Mouse (Mus musculus): ENCODE measurements around the gene Por. TPM values are rescaled to one million over a fixed set of nuclear protein-coding genes. Genes with fewer than 3 reads are reported as not detected.

Gene Por
- total and polyA plus RNA-seq, 2 experiments from 2014 or later = 75.2 to 94.1 TPM

DNA sequence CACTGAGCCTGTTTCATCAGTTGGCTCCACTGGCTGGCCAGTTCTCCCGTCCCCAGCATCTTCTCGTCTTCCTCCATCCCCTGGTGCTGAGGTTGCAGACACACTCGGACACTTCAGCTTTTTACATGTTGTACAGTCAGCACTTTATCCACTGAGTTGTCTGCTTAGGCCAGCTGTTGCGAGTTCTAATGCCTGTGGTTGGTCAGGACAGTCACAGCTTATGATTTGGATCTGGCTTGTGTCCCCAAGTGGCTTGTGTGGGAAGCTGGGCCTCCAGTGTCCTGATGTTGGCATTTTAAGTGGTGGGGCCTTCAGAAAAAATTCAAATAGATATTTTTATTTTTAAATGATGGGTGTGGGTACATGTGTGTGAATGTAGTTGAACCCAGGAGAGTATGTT lies 35.5 kb downstream of the Por start:
- Histone ChIP-seq H3K4me3 (ENCODE audit: low read depth, low read length) (no peak overlapping the region), H3K9ac (replicated peaks; ENCODE audit: low read length, poor library complexity, severe bottlenecking) (no peak overlapping the region), H3K4me2 (ENCODE audit: low read depth, low read length, poor library complexity, severe bottlenecking) (no peak overlapping the region), H3K4me1 (ENCODE audit: insufficient read depth, low read length) (no peaks in the 10 kb centered on the region), H3K36me3 (ENCODE audit: insufficient read depth, low read length) (peaks cover 13% of the 10 kb centered on the region), H3K9me3 (ENCODE audit: low read length) (no peaks in the 10 kb centered on the region), H3K27ac (ENCODE audit: low read depth, low read length) (no peak overlapping the region), H3K27me3 (ENCODE audit: insufficient read depth, low read length) (no peaks in the 10 kb centered on the region)
- no peak for ATAC-seq (ENCODE audit: low FRiP score)
- 94% methylated on average over 4 of the region's 4 CpGs for WGBS
- no peak for TF ChIP-seq CTCF (IDR thresholded peaks at IDR 0.05)
- no peak for DNase-seq (ENCODE audit: low spot score)

GRCm38 (mm10) chr5:135707039-135707438 lies 37.2 kb downstream of the Por start:
- 95% methylated on average over 13 of the region's 13 CpGs for WGBS

GRCm38 (mm10) chr5:135707855-135708254 lies 38.0 kb downstream of the Por start:
- H3K36me3 ChIP-seq (ENCODE audit: insufficient read depth, low read length) = peaks cover 13% of the 10 kb centered on the region
- no peak for TF ChIP-seq CTCF (IDR thresholded peaks at IDR 0.05)
- no peaks in the 10 kb centered on the region for H3K4me1 ChIP-seq (ENCODE audit: insufficient read depth, low read length)
- 62% methylated on average over 1 of the region's 1 CpGs for WGBS
- H3K27ac ChIP-seq (ENCODE audit: low read depth, low read length) = no peak overlapping the region
- no peak for ATAC-seq (ENCODE audit: low FRiP score)
- H3K27me3 ChIP-seq (ENCODE audit: insufficient read depth, low read length) = no peaks in the 10 kb centered on the region
- H3K9ac ChIP-seq (replicated peaks; ENCODE audit: low read length, poor library complexity, severe bottlenecking) = no peak overlapping the region
- H3K4me3 ChIP-seq (ENCODE audit: low read depth, low read length) = no peak overlapping the region
- no peak overlapping the region for H3K4me2 ChIP-seq (ENCODE audit: low read depth, low read length, poor library complexity, severe bottlenecking)
- DNase-seq (ENCODE audit: low spot score) = no peak
- no peaks in the 10 kb centered on the region for H3K9me3 ChIP-seq (ENCODE audit: low read length)

More at GRCm38 (mm10) chr5:135707039-135707438, 37.2 kb downstream of the Por start:
- Histone ChIP-seq H3K9me3 (ENCODE audit: low read length) (no peaks in the 10 kb centered on the region), H3K4me1 (ENCODE audit: insufficient read depth, low read length) (no peaks in the 10 kb centered on the region), H3K27ac (ENCODE audit: low read depth, low read length) (no peak overlapping the region), H3K9ac (replicated peaks; ENCODE audit: low read length, poor library complexity, severe bottlenecking) (no peak overlapping the region), H3K36me3 (ENCODE audit: insufficient read depth, low read length) (peaks cover 13% of the 10 kb centered on the region), H3K4me2 (ENCODE audit: low read depth, low read length, poor library complexity, severe bottlenecking) (no peak overlapping the region), H3K27me3 (ENCODE audit: insufficient read depth, low read length) (no peaks in the 10 kb centered on the region), H3K4me3 (ENCODE audit: low read depth, low read length) (no peak overlapping the region)
- no peak for TF ChIP-seq CTCF (IDR thresholded peaks at IDR 0.05)
- ATAC-seq (ENCODE audit: low FRiP score) (no peak), DNase-seq (ENCODE audit: low spot score) (no peak)

- H3K4me2 ChIP-seq (ENCODE audit: low read depth, low read length, poor library complexity, severe bottlenecking) = no peak overlapping the region
- no peak overlapping the region for H3K27ac ChIP-seq (ENCODE audit: low read depth, low read length)
- H3K9me3 ChIP-seq (ENCODE audit: low read length) = no peaks in the 10 kb centered on the region
- DNase-seq (ENCODE audit: low spot score) = no peak
- TF ChIP-seq CTCF (IDR thresholded peaks at IDR 0.05) = no peak
- ATAC-seq (ENCODE audit: low FRiP score) = no peak
- H3K4me1 ChIP-seq (ENCODE audit: insufficient read depth, low read length) = peaks cover 4% of the 10 kb centered on the region; the same call in 1 of the 2 replicates
- peaks cover 13% of the 10 kb centered on the region for H3K36me3 ChIP-seq (ENCODE audit: insufficient read depth, low read length)
- no peak overlapping the region for H3K9ac ChIP-seq (replicated peaks; ENCODE audit: low read length, poor library complexity, severe bottlenecking)
- no peaks in the 10 kb centered on the region for H3K27me3 ChIP-seq (ENCODE audit: insufficient read depth, low read length)
- WGBS = 98% methylated on average over 5 of the region's 5 CpGs
- no peak overlapping the region for H3K4me3 ChIP-seq (ENCODE audit: low read depth, low read length)
Measured at GRCm38 (mm10) chr5:135709716-135710115, 39.9 kb downstream of the Por start.

DNA sequence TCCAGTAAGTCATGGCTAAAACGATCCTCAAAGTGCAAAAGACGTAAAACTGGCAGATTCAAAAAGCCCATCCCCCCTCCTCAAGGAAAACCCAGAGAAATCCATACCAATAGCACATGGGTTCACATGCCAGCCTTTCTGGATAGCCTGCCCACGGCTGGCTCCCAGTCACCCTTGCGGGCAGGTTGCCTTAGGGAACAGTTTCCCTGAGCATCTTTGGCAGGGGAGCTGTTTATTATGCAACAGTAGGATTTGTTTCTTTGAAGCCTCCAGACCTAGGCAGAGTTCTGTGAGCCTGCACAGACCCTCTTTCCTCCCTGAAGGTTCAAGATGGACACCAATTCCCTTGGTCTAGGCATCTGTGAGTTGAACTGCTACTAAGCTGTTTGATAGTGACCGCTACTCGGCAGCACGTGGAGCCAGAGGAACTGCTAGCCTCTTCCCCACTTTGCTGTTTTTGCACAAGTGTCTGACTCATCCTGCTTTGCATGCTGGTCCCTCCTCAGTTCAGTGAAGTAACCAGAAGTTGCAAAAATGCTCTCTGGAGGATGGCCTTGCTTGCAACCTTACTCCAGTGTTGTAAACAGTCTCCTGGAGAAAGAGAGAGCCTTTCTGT lies 40.9 kb downstream of the Por start:
- H3K4me1 ChIP-seq (ENCODE audit: insufficient read depth, low read length) = peaks cover 4% of the 10 kb centered on the region; the same call in 1 of the 2 replicates
- WGBS = 84% methylated on average over 7 of the region's 7 CpGs
- ATAC-seq (ENCODE audit: low FRiP score) (no peak), DNase-seq (ENCODE audit: low spot score) (no peak)
- no peak overlapping the region for H3K27ac ChIP-seq (ENCODE audit: low read depth, low read length)
- peaks cover 13% of the 10 kb centered on the region for H3K36me3 ChIP-seq (ENCODE audit: insufficient read depth, low read length)
- no peak for TF ChIP-seq CTCF (IDR thresholded peaks at IDR 0.05)
- no peak overlapping the region for H3K9ac ChIP-seq (replicated peaks; ENCODE audit: low read length, poor library complexity, severe bottlenecking)
- no peak overlapping the region for H3K4me2 ChIP-seq (ENCODE audit: low read depth, low read length, poor library complexity, severe bottlenecking)
- no peaks in the 10 kb centered on the region for H3K9me3 ChIP-seq (ENCODE audit: low read length)
- no peak overlapping the region for H3K4me3 ChIP-seq (ENCODE audit: low read depth, low read length)
- no peaks in the 10 kb centered on the region for H3K27me3 ChIP-seq (ENCODE audit: insufficient read depth, low read length)

- Histone ChIP-seq H3K27ac (ENCODE audit: low read depth, low read length) (no peak overlapping the region), H3K36me3 (ENCODE audit: insufficient read depth, low read length) (peaks cover 19% of the 10 kb centered on the region), H3K9ac (replicated peaks; ENCODE audit: low read length, poor library complexity, severe bottlenecking) (no peak overlapping the region), H3K4me1 (ENCODE audit: insufficient read depth, low read length) (peaks cover 4% of the 10 kb centered on the region; the same call in 1 of the 2 replicates), H3K9me3 (ENCODE audit: low read length) (no peaks in the 10 kb centered on the region), H3K4me2 (ENCODE audit: low read depth, low read length, poor library complexity, severe bottlenecking) (no peak overlapping the region), H3K4me3 (ENCODE audit: low read depth, low read length) (no peak overlapping the region), H3K27me3 (ENCODE audit: insufficient read depth, low read length) (no peaks in the 10 kb centered on the region)
- 94% methylated on average over 13 of the region's 13 CpGs for WGBS
- DNase-seq (ENCODE audit: low spot score) (no peak), ATAC-seq (ENCODE audit: low FRiP score) (no peak)
- no peak for TF ChIP-seq CTCF (IDR thresholded peaks at IDR 0.05)
Measured at GRCm38 (mm10) chr5:135711582-135712355, 41.9 kb downstream of the Por start.
